Mouse (Mus musculus): ENCODE measurements around the gene Unc93a2.
"Not testable (repeated sequence)": the region's sequence is repeated elsewhere in the genome, so short reads cannot be mapped to it uniquely, and the experiment has no call there.

DNA sequence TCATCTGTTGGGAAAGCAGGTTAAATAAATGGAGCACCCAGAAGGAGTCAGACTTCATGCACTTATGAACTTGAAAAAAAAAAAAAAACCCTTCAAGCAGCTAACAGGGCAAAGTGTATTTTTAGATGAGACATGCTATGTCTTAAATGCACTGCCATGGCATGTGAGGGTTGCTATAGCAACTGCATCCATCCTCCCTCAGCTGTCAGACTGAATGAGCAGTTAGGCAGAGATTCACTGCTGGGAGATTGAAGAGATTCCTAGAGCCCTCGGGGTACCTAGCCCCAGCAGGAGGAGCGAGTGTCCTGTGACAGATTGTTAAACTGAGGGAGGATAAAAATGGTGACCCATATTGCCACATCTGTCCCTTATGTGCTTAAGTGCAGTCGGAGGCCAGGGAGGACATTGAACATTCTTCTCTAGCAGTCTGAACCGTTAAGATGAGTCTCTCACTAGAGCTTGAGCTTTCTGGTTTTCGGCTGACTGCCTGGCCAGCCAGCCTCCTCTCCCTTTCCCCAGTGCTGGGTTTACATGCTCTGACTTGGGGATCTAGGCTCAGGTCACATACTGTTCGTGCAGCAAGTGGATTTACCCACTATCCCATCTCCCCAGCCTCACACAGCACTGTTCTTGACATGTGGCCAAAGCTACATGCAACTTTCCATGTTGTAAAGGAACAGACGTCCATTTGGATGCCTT lies 18.4 kb downstream of the Unc93a2 start:
- TF ChIP-seq CTCF, EP300 (IDR thresholded peaks at IDR 0.05; ENCODE audit: low read depth): not testable (repeated sequence)

All from heart, postnatal 0 days (tissue).